Mouse (Mus musculus): ENCODE measurements at regions not wholly inside any gene's neighbourhood (a gene's known extent, or its start where the extent isn't known, plus 50 kb on each side); places are given as distances from the start of the nearest gene placed in this dataset.

DNA sequence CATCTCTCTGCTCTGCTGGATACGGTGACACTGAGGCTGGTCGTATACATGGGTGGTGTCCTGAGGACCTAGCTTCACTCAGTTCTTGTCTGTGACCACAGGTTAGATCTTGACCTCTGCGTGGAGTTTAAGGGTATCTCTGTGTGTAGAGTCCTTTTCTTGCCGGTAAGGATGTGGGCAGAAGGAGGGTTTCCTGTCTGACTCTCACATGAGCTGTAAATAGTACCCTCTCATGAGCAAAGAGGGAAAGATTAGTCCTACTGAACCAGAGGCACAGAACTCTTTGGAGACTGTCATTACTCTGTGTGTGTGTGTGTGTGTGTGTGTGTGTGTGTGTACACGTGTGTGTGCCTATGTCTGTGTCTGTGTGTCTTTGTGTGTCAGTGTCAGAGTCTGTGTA is 126.3 kb upstream of the Atxn1 start:
- DNase-seq (ENCODE audit: low spot score) (no peak), ATAC-seq (ENCODE audit: low FRiP score, low TSS enrichment) (no peak)
- no peaks in the 10 kb centered on the region for H3K36me3 ChIP-seq (ENCODE audit: control insufficient read depth, insufficient read depth, low read length)
- no peak overlapping the region for H3K9ac ChIP-seq (ENCODE audit: low read length)
- no peaks in the 10 kb centered on the region for H3K4me1 ChIP-seq (replicated peaks; ENCODE audit: control insufficient read depth, insufficient read depth)
- H3K4me2 ChIP-seq (replicated peaks; ENCODE audit: low read depth): no peak overlapping the region
- no peaks in the 10 kb centered on the region for H3K27me3 ChIP-seq (ENCODE audit: control insufficient read depth, insufficient read depth, low read length)
- no peaks in the 10 kb centered on the region for H3K9me3 ChIP-seq (ENCODE audit: control insufficient read depth, low read length)
- no peak overlapping the region for H3K4me3 ChIP-seq (ENCODE audit: low read depth, low read length)
- TF ChIP-seq CTCF (IDR thresholded peaks at IDR 0.05; ENCODE audit: low read depth): no peak
- no peak for TF ChIP-seq EP300 (optimal IDR thresholded peaks at IDR 0.05)
- no peak overlapping the region for H3K27ac ChIP-seq (replicated peaks)
- 75% methylated on average over 5 of the region's 5 CpGs for WGBS

GRCm38 (mm10) chr13:46088237-46088636 is 123.4 kb upstream of the Atxn1 start:
- Histone ChIP-seq H3K4me2 (replicated peaks; ENCODE audit: low read depth) (no peak overlapping the region), H3K36me3 (ENCODE audit: control insufficient read depth, insufficient read depth, low read length) (no peaks in the 10 kb centered on the region), H3K9ac (ENCODE audit: low read length) (no peak overlapping the region), H3K27me3 (ENCODE audit: control insufficient read depth, insufficient read depth, low read length) (no peaks in the 10 kb centered on the region), H3K27ac (replicated peaks) (no peak overlapping the region), H3K4me1 (replicated peaks; ENCODE audit: control insufficient read depth, insufficient read depth) (no peaks in the 10 kb centered on the region), H3K4me3 (ENCODE audit: low read depth, low read length) (no peak overlapping the region), H3K9me3 (ENCODE audit: control insufficient read depth, low read length) (no peaks in the 10 kb centered on the region)
- DNase-seq (ENCODE audit: low spot score) (no peak), ATAC-seq (ENCODE audit: low FRiP score, low TSS enrichment) (no peak)
- TF ChIP-seq CTCF (IDR thresholded peaks at IDR 0.05; ENCODE audit: low read depth) (peak; percentile 32), EP300 (optimal IDR thresholded peaks at IDR 0.05) (no peak)
- WGBS: 89% methylated on average over 3 of the region's 3 CpGs

DNA sequence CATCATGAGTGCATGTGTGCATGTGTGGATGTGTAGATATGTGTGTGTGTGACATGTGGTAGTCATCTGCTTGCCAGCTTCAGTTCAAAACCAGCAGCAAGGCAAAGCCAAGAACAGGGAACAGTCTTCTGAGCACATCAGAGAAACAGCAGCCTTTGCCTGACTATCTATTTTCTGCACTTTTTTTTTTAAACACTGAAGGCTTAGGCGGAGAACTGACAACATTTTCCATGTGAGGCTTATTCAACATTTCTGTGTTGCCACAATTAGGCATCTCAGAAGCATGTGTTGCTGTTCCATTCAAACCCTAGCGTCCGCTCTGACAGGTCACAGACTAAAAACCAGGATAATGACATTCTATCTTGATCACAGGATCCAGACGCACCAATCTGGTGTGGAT is 122.9 kb upstream of the Atxn1 start:
- WGBS: 89% methylated on average over 4 of the region's 4 CpGs
- Histone ChIP-seq H3K27me3 (ENCODE audit: control insufficient read depth, insufficient read depth, low read length) (no peaks in the 10 kb centered on the region), H3K4me1 (replicated peaks; ENCODE audit: control insufficient read depth, insufficient read depth) (no peaks in the 10 kb centered on the region), H3K4me2 (replicated peaks; ENCODE audit: low read depth) (no peak overlapping the region), H3K27ac (replicated peaks) (no peak overlapping the region), H3K4me3 (ENCODE audit: low read depth, low read length) (no peak overlapping the region), H3K36me3 (ENCODE audit: control insufficient read depth, insufficient read depth, low read length) (no peaks in the 10 kb centered on the region), H3K9me3 (ENCODE audit: control insufficient read depth, low read length) (no peaks in the 10 kb centered on the region), H3K9ac (ENCODE audit: low read length) (no peak overlapping the region)
- DNase-seq (ENCODE audit: low spot score) (no peak), ATAC-seq (ENCODE audit: low FRiP score, low TSS enrichment) (no peak)
- TF ChIP-seq EP300 (optimal IDR thresholded peaks at IDR 0.05) (no peak), CTCF (IDR thresholded peaks at IDR 0.05; ENCODE audit: low read depth) (no peak)

DNA sequence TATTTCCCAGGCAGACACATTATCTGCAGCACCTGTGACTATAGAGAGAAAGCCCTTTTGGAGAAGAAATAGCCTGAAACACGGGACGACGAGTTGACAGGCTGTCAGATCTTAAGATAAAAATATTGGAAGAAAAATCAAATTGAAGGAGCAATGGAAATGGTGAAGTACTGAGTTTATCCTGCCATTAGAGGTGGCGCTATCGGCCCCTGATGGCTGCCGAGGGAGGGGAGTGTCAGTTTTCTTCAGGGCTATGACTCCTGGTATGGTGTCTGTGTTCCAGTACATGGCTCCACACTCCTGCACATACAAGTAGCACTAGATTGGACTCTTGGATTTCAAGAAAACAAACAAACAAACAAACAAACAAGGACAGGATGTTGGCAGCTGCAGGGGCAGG is 112.1 kb upstream of the Atxn1 start:
- Histone ChIP-seq H3K36me3 (ENCODE audit: control insufficient read depth, insufficient read depth, low read length) (no peaks in the 10 kb centered on the region), H3K4me1 (replicated peaks; ENCODE audit: control insufficient read depth, insufficient read depth) (no peaks in the 10 kb centered on the region), H3K27me3 (ENCODE audit: control insufficient read depth, insufficient read depth, low read length) (no peaks in the 10 kb centered on the region), H3K9me3 (ENCODE audit: control insufficient read depth, low read length) (no peaks in the 10 kb centered on the region), H3K4me2 (replicated peaks; ENCODE audit: low read depth) (no peak overlapping the region), H3K9ac (ENCODE audit: low read length) (no peak overlapping the region), H3K4me3 (ENCODE audit: low read depth, low read length) (no peak overlapping the region), H3K27ac (replicated peaks) (no peak overlapping the region)
- TF ChIP-seq CTCF (IDR thresholded peaks at IDR 0.05; ENCODE audit: low read depth) (peak; percentile 21; the same call in 1 of the 2 replicates), EP300 (optimal IDR thresholded peaks at IDR 0.05) (no peak)
- DNase-seq (ENCODE audit: low spot score): no peak
- 66% methylated on average over 6 of the region's 6 CpGs for WGBS
- ATAC-seq (ENCODE audit: low FRiP score, low TSS enrichment): no peak

DNA sequence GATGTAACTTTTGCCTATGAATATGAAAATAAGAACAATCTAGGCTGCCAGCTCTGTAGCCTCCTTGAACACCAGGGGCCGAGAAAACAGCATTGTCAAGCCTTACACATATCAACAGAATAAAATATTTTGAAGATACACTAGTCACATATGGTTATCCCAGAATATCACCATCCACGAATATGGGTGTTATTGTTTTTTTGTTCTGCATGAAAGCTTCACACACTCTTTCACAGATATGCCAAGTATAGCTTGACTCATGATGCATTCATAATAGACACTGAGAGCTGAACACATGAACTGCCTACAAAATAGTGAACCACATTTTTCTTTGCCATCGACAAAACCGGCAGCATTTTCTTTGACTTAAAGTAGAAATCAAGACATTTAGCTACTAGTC is 106.9 kb upstream of the Atxn1 start:
- no peaks in the 10 kb centered on the region for H3K27me3 ChIP-seq (ENCODE audit: control insufficient read depth, insufficient read depth, low read length)
- ATAC-seq (ENCODE audit: low FRiP score, low TSS enrichment): no peak
- H3K9ac ChIP-seq (ENCODE audit: low read length): no peak overlapping the region
- H3K4me3 ChIP-seq (ENCODE audit: low read depth, low read length): no peak overlapping the region
- H3K4me1 ChIP-seq (replicated peaks; ENCODE audit: control insufficient read depth, insufficient read depth): no peaks in the 10 kb centered on the region
- 84% methylated on average over 4 of the region's 4 CpGs for WGBS
- H3K4me2 ChIP-seq (replicated peaks; ENCODE audit: low read depth): no peak overlapping the region
- H3K9me3 ChIP-seq (ENCODE audit: control insufficient read depth, low read length): no peaks in the 10 kb centered on the region
- no peaks in the 10 kb centered on the region for H3K36me3 ChIP-seq (ENCODE audit: control insufficient read depth, insufficient read depth, low read length)
- DNase-seq (ENCODE audit: low spot score): no peak
- TF ChIP-seq CTCF (IDR thresholded peaks at IDR 0.05; ENCODE audit: low read depth): no peak
- no peak for TF ChIP-seq EP300 (optimal IDR thresholded peaks at IDR 0.05)
- H3K27ac ChIP-seq (replicated peaks): no peak overlapping the region

GRCm38 (mm10) chr13:46069571-46069970 is 104.8 kb upstream of the Atxn1 start:
- no peak for ATAC-seq (ENCODE audit: low FRiP score, low TSS enrichment)
- Histone ChIP-seq H3K4me1 (replicated peaks; ENCODE audit: control insufficient read depth, insufficient read depth) (no peaks in the 10 kb centered on the region), H3K27me3 (ENCODE audit: control insufficient read depth, insufficient read depth, low read length) (no peaks in the 10 kb centered on the region), H3K4me3 (ENCODE audit: low read depth, low read length) (no peak overlapping the region), H3K9me3 (ENCODE audit: control insufficient read depth, low read length) (no peaks in the 10 kb centered on the region), H3K9ac (ENCODE audit: low read length) (no peak overlapping the region), H3K27ac (replicated peaks) (no peak overlapping the region), H3K36me3 (ENCODE audit: control insufficient read depth, insufficient read depth, low read length) (no peaks in the 10 kb centered on the region), H3K4me2 (replicated peaks; ENCODE audit: low read depth) (no peak overlapping the region)
- no peak for DNase-seq (ENCODE audit: low spot score)
- WGBS: 43% methylated on average over 3 of the region's 3 CpGs
- TF ChIP-seq EP300 (optimal IDR thresholded peaks at IDR 0.05) (no peak), CTCF (IDR thresholded peaks at IDR 0.05; ENCODE audit: low read depth) (no peak)
